Mouse (Mus musculus) heart, embryonic 13.5 days (tissue): ENCODE data around the gene Slc43a1. TPM values are rescaled to one million over a fixed set of nuclear protein-coding genes. Genes with fewer than 3 reads are reported as not detected.

Experiments
- ATAC-seq: fragments of 200-750 bp; cut with Nextera tagmentation; 2 replicates; pipeline ENCODE4 v1.8.0; 2017; ENCODE audit warnings: moderate TSS enrichment; ENCODE audit not compliant: insufficient number of reproducible peaks, low FRiP score, low TSS enrichment; ENCODE audit errors: extremely low read depth
- H3K27ac ChIP-seq: fragments of 300-500 bp; sonication (generic); replicated peaks from 2 replicates; pipeline ENCODE4 v1.5.1; 2015; ENCODE audit warnings: moderate library complexity, mild to moderate bottlenecking, inconsistent platforms
- H3K27me3 ChIP-seq: fragments of 300-500 bp; sonication (generic); replicated peaks from 2 replicates; pipeline ENCODE4 v1.6.1; 2015; ENCODE audit warnings: mild to moderate bottlenecking, inconsistent platforms
- H3K36me3 ChIP-seq: fragments of 300-500 bp; sonication (generic); 2 replicates; pipeline ENCODE4 v1.6.1; 2015; ENCODE audit warnings: mild to moderate bottlenecking, inconsistent platforms
- H3K4me1 ChIP-seq: fragments of 300-500 bp; sonication (generic); 2 replicates; pipeline ENCODE4 v1.6.1; 2015; ENCODE audit warnings: inconsistent platforms
- H3K4me2 ChIP-seq: fragments of 300-500 bp; sonication (generic); 2 replicates; pipeline ENCODE4 v1.6.1; 2015; ENCODE audit warnings: inconsistent platforms, mild to moderate bottlenecking, moderate library complexity
- H3K4me3 ChIP-seq: fragments of 300-500 bp; sonication (generic); 2 replicates; pipeline ENCODE4 v1.5.1; 2015; ENCODE audit warnings: moderate library complexity, mild to moderate bottlenecking, inconsistent platforms
- H3K9ac ChIP-seq: fragments of 300-500 bp; sonication (generic); 2 replicates; pipeline ENCODE4 v1.6.1; 2015; ENCODE audit warnings: inconsistent platforms, mild to moderate bottlenecking, moderate library complexity
- H3K9me3 ChIP-seq: fragments of 300-500 bp; sonication (generic); 2 replicates; pipeline ENCODE4 v1.6.1; 2016; ENCODE audit warnings: inconsistent platforms
- WGBS: fragments of 180-500 bp; shearing (Covaris S2); methylation state at CpG from one replicate; pipeline ENCODE4 v1.1.7; 2015; ENCODE audit warnings: mixed read lengths; 5-methylcytosine and 5-hydroxymethylcytosine counted together
- polyA plus RNA-seq: library from polyadenylated mRNA; unstranded; fragments of >200 nt; fragmentation: Nextera tagmentation; extraction: Ambion mirVana; gene quantifications from 2 replicates; pipeline ENCODE4 v1.2.1, GENCODE M21; 2015

Slc43a1 gene
- polyA plus RNA-seq, 1 experiment from 2014 or later, result 16.1 TPM

GRCm38 (mm10) chr2:84831666-84832391, 6.8 kb upstream of the Slc43a1 start:
- Histone ChIP-seq H3K4me3 (no peak overlapping the region), H3K4me2 (no peak overlapping the region), H3K4me1 (peaks cover 16% of the 10 kb centered on the region), H3K9me3 (no peaks in the 10 kb centered on the region), H3K36me3 (peaks cover 25% of the 10 kb centered on the region), H3K27me3 (0 out of 2 replicates have a peak, but pooled peaks cover 10% of the 10 kb centered on the region), H3K9ac (peak overlapping the region; percentile 67), H3K27ac (peak overlapping the region; percentile 59; the same call in 1 of the 2 replicates)
- 26% methylated on average over 10 of the region's 10 CpGs for WGBS
- no peak for ATAC-seq

DNA sequence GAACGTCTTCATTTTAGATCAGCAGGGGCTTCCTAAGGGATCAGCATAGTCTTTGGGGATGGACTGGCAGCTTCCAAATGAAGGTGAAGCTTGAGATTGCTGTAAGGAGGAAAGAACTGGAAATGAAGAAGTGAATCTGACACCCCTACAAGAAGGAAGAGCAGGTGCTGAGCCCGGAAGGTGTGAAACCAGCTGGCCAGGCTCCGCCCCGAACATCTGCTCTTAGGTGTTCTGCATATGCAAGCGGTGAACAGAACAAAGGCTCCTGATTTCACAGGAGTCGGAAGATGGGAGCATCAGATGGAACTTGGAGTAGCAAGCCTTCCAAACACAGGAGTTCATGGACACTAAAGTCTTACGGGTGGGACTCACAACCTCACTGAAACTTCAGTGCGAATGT, 1.5 kb upstream of the Slc43a1 start:
- Histone ChIP-seq H3K9me3 (no peaks in the 10 kb centered on the region), H3K4me2 (no peak overlapping the region), H3K9ac (no peak overlapping the region), H3K27me3 (peaks cover 26% of the 10 kb centered on the region; the same call in 1 of the 2 replicates), H3K4me1 (peaks cover 33% of the 10 kb centered on the region), H3K27ac (no peak overlapping the region), H3K36me3 (no peaks in the 10 kb centered on the region), H3K4me3 (no peak overlapping the region)
- 57% methylated on average over 8 of the region's 8 CpGs for WGBS
- ATAC-seq, result no peak

DNA sequence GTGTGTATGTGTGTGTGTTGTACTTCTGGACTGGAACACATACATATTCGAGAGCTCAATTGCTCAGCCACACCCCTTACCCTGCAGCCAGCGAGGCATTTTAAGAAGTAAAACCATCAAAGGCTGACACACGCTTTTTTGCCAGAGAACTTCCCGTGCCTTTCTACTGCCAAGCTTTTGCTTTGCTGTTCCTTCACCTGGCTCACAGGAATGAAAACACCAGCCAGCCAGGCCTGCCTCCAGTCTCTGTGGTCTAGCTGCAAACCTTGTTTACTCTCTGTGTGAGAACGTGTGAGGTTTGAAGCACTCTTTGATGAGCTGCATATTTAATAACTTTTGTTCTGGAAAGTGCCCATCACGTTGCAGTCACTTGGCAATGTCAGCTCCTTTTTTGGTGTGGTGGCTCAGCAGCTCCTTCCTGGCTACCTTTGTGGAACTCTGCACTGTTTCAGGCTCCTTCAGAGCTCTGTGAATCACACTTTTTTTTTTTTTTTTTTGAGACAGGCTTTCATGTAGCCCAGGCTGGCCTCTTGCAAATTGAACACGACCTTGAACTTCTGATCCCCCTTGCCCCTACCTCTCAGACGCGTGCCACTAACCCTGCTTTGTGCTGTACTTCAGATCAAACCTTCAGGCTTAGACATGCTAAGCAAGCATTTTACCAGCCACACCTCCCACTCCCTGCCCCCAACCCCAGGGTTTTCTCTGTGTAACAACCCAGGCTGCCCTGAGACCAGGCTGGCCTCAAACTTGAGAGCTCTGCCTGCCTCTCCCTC, 645 bp upstream of the Slc43a1 start:
- WGBS, result 32% methylated on average over 9 of the region's 9 CpGs
- Histone ChIP-seq H3K27ac (no peak overlapping the region), H3K4me1 (peaks cover 38% of the 10 kb centered on the region), H3K27me3 (peaks cover 26% of the 10 kb centered on the region; the same call in 1 of the 2 replicates), H3K9me3 (no peaks in the 10 kb centered on the region), H3K9ac (no peak overlapping the region), H3K4me2 (peak overlapping the region; percentile 79), H3K36me3 (no peaks in the 10 kb centered on the region), H3K4me3 (0 out of 2 replicates have a peak overlapping the region, but pooled peaks have one; percentile 74)
- no peak for ATAC-seq

GRCm38 (mm10) chr2:84838993-84839980, 637 bp downstream of the Slc43a1 start:
- WGBS, result under 1% methylated on average over 47 of the region's 47 CpGs
- Histone ChIP-seq H3K9ac (peak overlapping the region; percentile 89), H3K9me3 (no peaks in the 10 kb centered on the region), H3K36me3 (no peaks in the 10 kb centered on the region), H3K4me1 (peaks cover 49% of the 10 kb centered on the region), H3K27ac (peak overlapping the region; percentile 94), H3K27me3 (peaks cover 26% of the 10 kb centered on the region; the same call in 1 of the 2 replicates), H3K4me2 (peak overlapping the region; percentile 79), H3K4me3 (peak overlapping the region; percentile 74)
- ATAC-seq, result 0 out of 2 replicates have a peak, but pooled peaks have one; percentile 15

GRCm38 (mm10) chr2:84840016-84840747, 1.5 kb downstream of the Slc43a1 start:
- peak; percentile 70 for ATAC-seq
- Histone ChIP-seq H3K36me3 (0 out of 2 replicates have a peak, but pooled peaks cover 4% of the 10 kb centered on the region), H3K27ac (peak overlapping the region; percentile 94), H3K9ac (peak overlapping the region; percentile 89), H3K9me3 (no peaks in the 10 kb centered on the region), H3K4me1 (peaks cover 58% of the 10 kb centered on the region), H3K4me3 (peak overlapping the region; percentile 74), H3K4me2 (peak overlapping the region; percentile 79), H3K27me3 (peaks cover 26% of the 10 kb centered on the region; the same call in 1 of the 2 replicates)
- WGBS, result under 1% methylated on average over 54 of the region's 54 CpGs

GRCm38 (mm10) chr2:84840748-84841563, 2.3 kb downstream of the Slc43a1 start:
- no peaks in the 10 kb centered on the region for H3K9me3 ChIP-seq
- ATAC-seq, result no peak

GRCm38 (mm10) chr2:84841905-84842304, 3.3 kb downstream of the Slc43a1 start:
- Histone ChIP-seq H3K9ac (peak overlapping the region; percentile 89), H3K4me3 (peak overlapping the region; percentile 74)

More at GRCm38 (mm10) chr2:84840748-84841563, 2.3 kb downstream of the Slc43a1 start:
- peak overlapping the region; percentile 79 for H3K4me2 ChIP-seq
- peaks cover 11% of the 10 kb centered on the region; the same call in 1 of the 2 replicates for H3K36me3 ChIP-seq
- H3K27me3 ChIP-seq, result peaks cover 21% of the 10 kb centered on the region; the same call in 1 of the 2 replicates
- peak overlapping the region; percentile 89 for H3K9ac ChIP-seq
- peaks cover 66% of the 10 kb centered on the region for H3K4me1 ChIP-seq
- WGBS, result 5% methylated on average over 17 of the region's 17 CpGs
- peak overlapping the region; percentile 94 for H3K27ac ChIP-seq
- peak overlapping the region; percentile 74 for H3K4me3 ChIP-seq

DNA sequence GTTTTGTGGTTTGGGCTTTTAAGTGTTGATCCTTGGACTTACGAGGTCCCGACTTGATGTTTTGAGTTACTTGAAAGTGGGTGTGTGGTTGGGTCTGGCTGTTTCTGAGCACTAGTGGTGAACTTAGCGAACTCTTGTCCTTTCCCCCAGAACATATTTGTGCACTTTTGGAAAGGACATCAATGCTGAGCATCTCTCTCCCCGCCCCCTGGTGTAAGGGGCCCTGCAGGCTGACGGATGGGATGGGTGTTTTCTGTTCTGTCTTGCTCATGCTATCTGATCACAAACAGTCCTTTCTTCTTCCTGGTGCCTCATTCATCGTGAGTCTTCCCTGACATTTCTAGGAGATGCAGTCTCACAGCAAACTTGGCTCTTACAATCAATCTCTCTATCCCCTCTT, 5.0 kb downstream of the Slc43a1 start:
- Histone ChIP-seq H3K36me3 (peaks cover 37% of the 10 kb centered on the region), H3K4me1 (peaks cover 64% of the 10 kb centered on the region), H3K27ac (no peak overlapping the region), H3K4me2 (peak overlapping the region; percentile 32; the same call in 1 of the 2 replicates), H3K4me3 (no peak overlapping the region), H3K9me3 (no peaks in the 10 kb centered on the region), H3K9ac (no peak overlapping the region), H3K27me3 (no peaks in the 10 kb centered on the region)
- ATAC-seq, result no peak
- WGBS, result 69% methylated on average over 6 of the region's 6 CpGs

More at GRCm38 (mm10) chr2:84841905-84842304, 3.3 kb downstream of the Slc43a1 start:
- ATAC-seq, result no peak
- Histone ChIP-seq H3K27ac (peak overlapping the region; percentile 25; the same call in 1 of the 2 replicates), H3K9me3 (no peaks in the 10 kb centered on the region), H3K4me1 (peaks cover 67% of the 10 kb centered on the region), H3K36me3 (peaks cover 20% of the 10 kb centered on the region), H3K27me3 (peaks cover 15% of the 10 kb centered on the region; the same call in 1 of the 2 replicates), H3K4me2 (peak overlapping the region; percentile 79)

DNA sequence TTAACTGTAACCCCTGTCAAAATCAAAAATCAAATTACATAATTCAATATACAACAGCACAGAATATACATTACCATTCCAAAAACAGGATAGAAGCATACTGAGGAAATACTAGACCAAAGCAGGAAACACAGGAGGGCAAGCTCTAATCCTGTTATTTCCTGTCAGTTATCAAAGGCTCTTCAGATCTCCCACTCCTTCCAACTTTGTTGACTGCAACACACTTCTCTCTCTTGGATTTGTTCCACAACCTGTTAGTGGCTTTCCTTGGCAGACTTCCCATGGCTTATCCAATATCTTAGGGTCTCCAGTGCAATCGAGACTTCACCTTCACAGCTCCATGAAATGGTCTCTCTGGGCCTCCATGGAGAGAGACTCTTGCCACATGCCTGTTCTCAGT, 6.6 kb downstream of the Slc43a1 start:
- Histone ChIP-seq H3K9ac (0 out of 2 replicates have a peak overlapping the region, but pooled peaks have one; percentile 14), H3K27me3 (no peaks in the 10 kb centered on the region), H3K4me1 (peaks cover 73% of the 10 kb centered on the region), H3K4me3 (no peak overlapping the region), H3K36me3 (peaks cover 53% of the 10 kb centered on the region), H3K4me2 (no peak overlapping the region), H3K9me3 (no peaks in the 10 kb centered on the region), H3K27ac (peak overlapping the region; percentile 42; the same call in 1 of the 2 replicates)
- ATAC-seq, result no peak
- WGBS, result 13% methylated on average over 1 of the region's 1 CpGs
